Mouse (Mus musculus) MEL-GATA-1-ER (cell line): Measurements from ENCODE around the gene Tnni3.
"Not testable (repeated sequence)": the region's sequence is repeated elsewhere in the genome, so short reads cannot be mapped to it uniquely, and the experiment has no call there.

Experiments
- DNase-seq: peaks from one replicate; pipeline ENCODE4 v3.0.0-alpha.2; 2012; ENCODE audit warnings: low read depth; ENCODE audit errors: extremely low read depth

Tnni3 gene

DNA sequence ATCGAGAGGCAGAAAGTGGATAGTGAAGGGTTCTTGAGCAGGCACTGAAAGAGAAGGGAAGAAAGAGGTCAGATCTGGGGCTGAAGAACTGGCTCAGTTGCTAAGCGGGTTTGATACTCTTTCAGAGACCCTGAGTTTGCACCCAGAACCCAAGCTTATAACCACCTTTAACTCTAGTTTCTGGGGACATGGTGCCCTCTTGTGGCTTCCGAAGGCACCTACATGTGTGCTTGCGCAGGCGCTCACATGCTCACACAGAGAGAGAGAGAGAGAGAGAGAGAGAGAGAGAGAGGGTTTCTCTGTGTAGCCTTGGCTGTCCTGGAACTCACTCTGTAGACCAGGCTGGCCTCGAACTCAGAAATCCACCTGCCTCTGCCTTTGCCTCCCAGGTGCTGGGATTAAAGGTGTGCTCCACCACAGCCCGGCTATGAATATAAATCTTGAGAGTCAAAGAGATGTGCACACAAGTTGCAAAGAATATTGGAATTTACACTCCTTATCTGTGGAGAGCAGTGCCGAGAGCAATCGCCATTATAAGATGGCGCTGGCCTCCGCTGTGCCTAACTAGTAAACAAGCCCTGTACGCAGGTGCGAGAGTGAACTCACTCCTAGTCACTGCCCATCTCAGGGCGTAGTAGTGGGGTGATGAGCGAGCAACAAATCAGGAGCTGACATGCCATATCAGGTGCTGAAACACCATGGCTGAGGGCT is at the start of gene Tnni3:
Gene Tnni3 (minus strand): TSS at position 18 of the 711 bp plus-strand sequence.
- DNase-seq: not testable (repeated sequence)

GRCm38 (mm10) chr7:4572361-4572760 is 48.3 kb upstream of the Tnni3 start:
- DNase-seq: not testable (repeated sequence)

- DNase-seq: no peak
These were observed 38.6 kb upstream of the Tnni3 start for GRCm38 (mm10) chr7:4562660-4563059.

- DNase-seq: no peak
These were observed 33.1 kb upstream of the Tnni3 start for GRCm38 (mm10) chr7:4557167-4557560.

DNA sequence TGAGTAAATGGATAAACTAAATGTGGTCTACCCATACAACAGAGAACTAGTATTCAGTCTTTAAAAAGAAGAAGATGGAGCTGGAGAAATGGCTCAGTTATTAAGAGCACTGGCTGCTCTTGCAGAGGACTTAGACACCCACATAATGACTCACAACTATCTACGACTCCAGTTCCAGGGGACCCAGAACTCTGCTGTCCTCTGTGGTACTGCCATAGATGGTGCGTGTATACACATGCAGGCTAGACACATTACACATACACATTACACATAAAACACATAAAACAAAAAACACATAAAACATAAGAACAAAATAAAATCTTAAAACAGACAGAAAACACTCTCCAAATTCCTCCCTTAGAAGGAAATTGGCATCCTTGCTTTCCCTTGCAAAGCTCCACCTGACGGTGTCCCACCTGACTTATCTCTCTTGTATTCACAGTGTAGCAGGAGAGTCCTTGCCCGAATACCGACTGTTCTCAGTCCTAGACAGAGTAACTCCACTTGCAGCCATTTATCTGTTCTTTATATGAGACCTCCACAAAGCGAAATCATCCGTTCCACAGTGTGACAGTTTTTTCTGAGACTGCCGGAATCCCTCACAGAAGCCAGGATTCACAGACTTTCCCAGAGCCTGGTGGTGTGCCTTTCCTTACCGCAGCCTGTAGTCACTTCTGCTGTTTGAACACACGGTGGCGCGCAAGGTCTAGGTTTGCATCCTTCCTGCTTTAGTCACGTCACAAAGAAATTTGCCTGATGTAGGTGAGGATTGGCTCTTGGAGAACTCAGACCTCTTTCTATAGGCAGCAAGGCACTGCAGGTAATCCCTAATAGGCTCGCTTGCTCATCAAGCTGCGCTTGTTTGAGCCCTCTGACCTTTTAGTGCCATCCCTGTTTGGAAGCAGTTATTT is 32.5 kb upstream of the Tnni3 start:
- peak; percentile 80 for DNase-seq

DNA sequence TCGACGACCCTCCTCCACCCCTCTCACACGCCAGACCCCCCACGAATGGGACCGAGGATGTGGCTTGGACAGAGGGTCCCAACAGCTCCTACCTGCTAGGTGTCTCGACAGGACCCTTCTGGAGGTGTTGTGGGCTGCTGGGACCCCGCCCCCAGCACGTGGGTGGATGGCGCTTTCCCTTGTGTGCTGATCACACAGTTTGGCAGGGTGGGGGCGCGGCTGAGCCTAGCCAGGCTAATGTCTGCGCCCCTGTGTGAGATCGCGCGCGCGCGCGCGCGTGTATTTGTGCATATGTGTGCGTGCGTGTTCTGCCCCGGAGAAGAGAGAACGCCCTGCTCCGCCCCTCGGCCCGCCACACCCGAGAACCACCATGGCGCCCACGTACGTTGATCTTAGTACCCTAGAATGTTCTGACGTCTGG is 23.2 kb upstream of the Tnni3 start, which contains the start of gene Syt5:
Gene Syt5 (minus strand): TSS at position 321 of the 421 bp plus-strand sequence.
- DNase-seq: no peak

GRCm38 (mm10) chr7:4546591-4547131 is 22.6 kb upstream of the Tnni3 start:
- no peak for DNase-seq

GRCm38 (mm10) chr7:4546050-4546449 is 22.0 kb upstream of the Tnni3 start:
- DNase-seq: no peak

GRCm38 (mm10) chr7:4542013-4542412 is 18.0 kb upstream of the Tnni3 start:
- DNase-seq: no peak

GRCm38 (mm10) chr7:4541344-4541743 is 17.3 kb upstream of the Tnni3 start:
- DNase-seq: no peak

GRCm38 (mm10) chr7:4539019-4539418 is 15.0 kb upstream of the Tnni3 start:
- no peak for DNase-seq

DNA sequence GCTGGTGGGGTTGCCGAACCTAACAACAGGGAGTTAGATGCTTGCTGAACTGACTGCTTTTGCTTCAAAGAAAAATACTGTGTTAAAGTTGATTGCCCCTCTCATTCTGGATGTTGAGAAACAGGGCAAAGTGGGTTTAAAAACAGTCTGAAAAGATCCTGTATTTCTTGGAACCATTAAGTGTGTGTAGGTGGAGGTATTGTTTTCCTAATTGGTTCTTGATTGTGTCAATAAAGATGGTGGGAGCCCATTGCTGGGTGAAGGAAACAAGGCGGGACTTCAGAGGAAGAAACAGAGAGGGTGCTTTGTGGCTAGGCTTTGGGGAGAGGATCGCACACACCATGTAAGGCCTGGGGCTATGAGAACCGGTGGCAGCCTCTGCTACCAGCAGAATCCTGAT is 13.2 kb upstream of the Tnni3 start:
- DNase-seq: no peak

DNA sequence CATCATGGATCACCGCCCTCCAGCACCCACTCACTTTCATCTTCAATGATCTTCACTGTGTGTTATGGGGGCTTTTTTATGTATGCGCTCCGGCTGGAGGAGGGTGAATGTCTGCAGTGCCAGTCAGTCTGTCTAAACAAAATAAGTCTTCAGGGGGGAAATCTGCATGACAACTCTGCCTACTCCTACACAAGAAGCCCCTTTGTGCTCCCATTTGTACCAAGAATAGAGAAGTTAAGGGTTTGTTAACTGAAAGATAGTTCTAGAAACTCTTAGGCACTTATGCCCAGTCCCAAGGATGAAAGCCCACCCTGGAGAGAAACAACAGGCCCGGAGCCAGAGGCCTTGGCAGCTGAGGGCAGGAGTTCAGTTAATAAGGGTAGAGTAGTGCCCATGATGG is 12.3 kb upstream of the Tnni3 start:
- DNase-seq: no peak

DNA sequence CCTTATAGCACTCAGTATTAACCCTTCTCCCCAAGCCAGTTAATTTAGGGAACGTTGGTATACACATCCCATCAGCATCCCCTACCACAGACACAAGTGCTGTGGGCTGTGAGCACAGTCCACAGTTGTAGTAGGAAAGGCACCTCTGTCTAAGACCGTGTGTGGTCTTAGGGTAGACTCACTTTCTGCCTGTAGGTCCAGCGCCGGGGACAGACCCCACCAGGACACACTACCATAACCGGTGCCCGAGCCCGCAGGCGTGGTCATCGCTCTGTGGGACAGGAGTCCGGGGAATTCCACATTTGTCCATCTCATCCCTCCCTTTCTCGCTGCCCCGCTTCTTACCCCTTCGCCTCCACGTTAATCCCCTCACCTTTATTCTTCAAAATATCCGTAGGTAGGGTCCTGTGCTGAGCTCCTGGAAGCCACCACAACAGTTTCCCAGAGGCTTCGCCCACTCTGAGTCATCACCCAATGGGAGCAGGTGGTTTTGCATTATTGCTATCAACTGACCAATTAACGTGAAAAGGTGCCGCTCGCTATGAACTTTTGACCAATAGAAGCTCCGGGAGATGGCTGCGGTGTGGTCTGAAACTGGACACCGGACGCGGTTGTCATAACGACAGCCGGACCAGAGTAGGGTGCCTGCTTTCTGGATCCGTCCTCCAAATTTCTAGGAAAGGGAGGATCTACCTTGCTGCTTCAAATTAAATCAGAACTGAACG is 8.1 kb upstream of the Tnni3 start, which contains the start of gene Dnaaf3:
Gene Dnaaf3 (minus strand): TSS at position 449 of the 725 bp plus-strand sequence.
- DNase-seq: no peak

DNA sequence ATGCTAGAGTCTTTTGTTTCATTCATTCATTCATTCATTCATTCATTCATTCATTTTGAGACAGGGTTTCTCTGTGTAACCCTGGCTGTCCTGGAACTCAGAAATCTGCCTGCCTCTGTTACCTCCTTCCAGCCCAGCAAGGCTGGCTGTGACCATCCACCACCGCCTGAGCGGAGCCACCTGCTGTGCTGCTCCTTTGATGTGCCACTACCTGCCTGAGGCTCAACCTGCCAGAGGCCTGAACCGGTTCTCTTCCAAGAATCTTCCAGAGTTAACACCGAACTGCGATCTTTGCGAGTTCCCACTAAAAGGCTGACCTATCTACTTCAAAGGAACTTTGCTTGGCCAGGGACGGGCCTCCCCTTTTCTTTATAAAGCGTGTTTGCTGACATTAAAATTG is 6.1 kb upstream of the Tnni3 start:
- DNase-seq: not testable (repeated sequence)

GRCm38 (mm10) chr7:4527302-4527689 is 3.3 kb upstream of the Tnni3 start:
- no peak for DNase-seq

DNA sequence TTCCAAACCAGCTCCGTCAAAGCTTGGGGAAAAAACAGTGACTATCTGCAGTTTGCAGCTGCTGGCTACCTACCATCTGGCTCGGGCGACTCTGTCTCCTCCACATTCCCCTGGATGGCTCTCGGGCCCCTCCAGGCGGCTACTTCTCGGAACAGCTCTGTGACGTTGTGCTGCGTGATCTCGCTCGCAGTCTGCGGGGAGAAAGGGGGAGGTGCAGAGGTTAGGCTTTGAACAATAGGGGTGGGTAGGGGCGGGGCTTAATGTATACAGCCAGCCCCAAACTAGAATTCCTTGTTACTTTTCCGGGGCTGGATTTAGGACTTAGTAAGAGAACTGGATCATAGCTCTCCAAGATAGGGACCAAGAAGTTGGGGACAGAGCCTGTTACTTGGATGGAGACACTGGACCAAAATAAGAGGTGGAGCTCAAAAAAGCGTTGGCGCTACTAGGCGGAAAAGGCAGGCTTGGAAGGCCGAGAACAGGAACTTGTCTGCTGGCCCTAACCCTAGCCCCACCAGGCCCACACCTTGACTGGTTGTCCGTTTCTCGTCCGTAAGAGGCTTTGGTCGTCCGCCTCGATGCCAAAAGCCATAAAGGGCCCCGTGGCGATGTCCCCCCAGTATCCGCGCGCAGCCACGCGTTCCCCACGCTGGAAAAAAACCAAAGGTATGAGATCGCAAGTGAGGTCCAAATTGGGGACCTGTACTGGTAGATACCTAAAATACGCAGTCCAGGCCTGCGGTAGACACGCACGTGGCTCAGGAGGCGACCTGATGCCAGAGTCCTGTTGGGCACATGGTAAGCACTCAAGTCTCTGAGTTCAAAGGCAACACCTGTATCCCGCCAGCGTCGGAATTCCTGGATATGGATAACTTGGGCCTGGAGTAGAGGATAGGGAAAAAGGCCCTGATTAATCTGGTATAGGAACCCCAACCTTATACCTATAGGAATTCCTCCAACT is 2.6 kb upstream of the Tnni3 start:
- peak; percentile 91 for DNase-seq

DNA sequence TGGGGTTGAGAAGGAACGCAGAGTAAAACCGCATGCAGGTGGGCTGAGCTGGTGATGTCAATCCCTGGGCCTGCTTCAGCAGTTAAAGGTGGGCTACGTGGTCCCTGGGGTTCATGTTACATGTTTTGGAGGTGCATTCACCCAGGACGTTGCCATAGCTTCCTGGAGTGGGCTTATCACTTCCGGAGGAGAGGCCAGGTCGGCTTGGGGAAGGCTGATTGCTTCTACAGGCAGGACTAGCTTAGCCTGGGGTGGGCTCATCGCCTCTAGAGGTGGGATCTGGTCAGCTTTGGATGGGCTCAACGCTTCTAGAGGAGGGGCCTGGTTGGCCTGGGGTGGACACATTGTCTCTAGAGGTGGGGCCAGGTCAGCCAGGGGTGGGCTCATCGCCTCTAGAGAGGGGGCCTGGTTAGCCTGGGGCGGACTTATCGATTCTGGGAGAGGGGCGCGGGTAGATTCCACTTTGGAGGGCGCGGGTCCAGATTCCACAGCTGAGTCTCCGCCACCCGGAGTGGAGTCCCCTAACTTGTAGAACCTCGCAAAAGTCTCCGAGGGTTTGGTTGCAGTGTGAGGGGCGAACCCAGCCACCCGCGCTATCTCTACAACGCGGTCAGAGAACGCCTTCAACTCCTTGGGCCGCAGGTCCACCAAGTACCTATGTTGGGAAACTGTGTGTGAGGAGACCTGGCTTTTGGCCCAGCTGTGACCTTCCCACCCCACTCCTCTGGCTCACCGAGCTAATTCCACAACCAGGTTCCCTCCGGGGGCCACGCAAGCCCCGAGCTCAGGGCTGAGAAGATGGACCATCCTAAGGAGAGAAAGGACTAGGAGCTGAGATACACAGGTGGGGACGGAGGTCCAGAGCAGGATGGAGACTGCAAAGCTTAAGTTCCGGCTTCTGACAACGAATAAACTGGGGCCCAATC is 561 bp downstream of the Tnni3 start:
- DNase-seq: no peak

- no peak for DNase-seq
These were observed 1.7 kb downstream of the Tnni3 start for GRCm38 (mm10) chr7:4522292-4522691.
